Mouse (Mus musculus) forebrain, embryonic 14.5 days (tissue): ENCODE data around the gene Mad1l1. TPM values are rescaled to one million over a fixed set of nuclear protein-coding genes. Genes with fewer than 3 reads are reported as not detected.
A peak's percentile ranks its signal among the peaks of the same experiment; 100 is the strongest.
"Not testable (repeated sequence)": the region's sequence is repeated elsewhere in the genome, so short reads cannot be mapped to it uniquely, and the experiment has no call there.

Source experiments
- ATAC-seq: fragments of 200-750 bp; cut with Nextera tagmentation; 2 replicates; pipeline ENCODE4 v1.8.0; 2017; ENCODE audit warnings: mild to moderate bottlenecking, moderate library complexity
- DNase-seq: peaks from one replicate; pipeline ENCODE4 v3.0.0-alpha.2; 2015; ENCODE audit warnings: low spot score
- H3K27ac ChIP-seq: fragments of 300-500 bp; sonication (generic); 2 replicates; pipeline ENCODE4 v1.5.1; 2014; ENCODE audit warnings: low read depth, mild to moderate bottlenecking, control low read depth, low read length, moderate library complexity
- H3K27me3 ChIP-seq: fragments of 300-500 bp; sonication (generic); replicated peaks from 2 replicates; pipeline ENCODE4 v1.6.1; 2014; ENCODE audit warnings: low read length, control low read depth, mixed read lengths; ENCODE audit not compliant: control insufficient read depth, insufficient read depth
- H3K36me3 ChIP-seq: fragments of 300-500 bp; sonication (generic); 2 replicates; pipeline ENCODE4 v1.6.1; 2014; ENCODE audit warnings: low read length, control low read depth; ENCODE audit not compliant: control insufficient read depth, insufficient read depth
- H3K4me1 ChIP-seq: fragments of 300-500 bp; sonication (generic); 2 replicates; pipeline ENCODE4 v1.6.1; 2014; ENCODE audit warnings: antibody characterized with exemption, low read length, control low read depth; ENCODE audit not compliant: control insufficient read depth, insufficient read depth
- H3K4me2 ChIP-seq: fragments of 300-500 bp; sonication (generic); 2 replicates; pipeline ENCODE4 v1.6.1; 2014; ENCODE audit warnings: mild to moderate bottlenecking, control low read depth, low read length
- H3K4me3 ChIP-seq: fragments of 300-500 bp; sonication (generic); 2 replicates; pipeline ENCODE4 v1.5.1; 2014; ENCODE audit warnings: low read depth, low read length, control low read depth
- H3K9ac ChIP-seq: fragments of 300-500 bp; sonication (generic); 2 replicates; pipeline ENCODE4 v1.6.1; 2014; ENCODE audit warnings: mild to moderate bottlenecking, low read length, control low read depth, moderate library complexity
- H3K9me3 ChIP-seq: fragments of 300-500 bp; sonication (generic); replicated peaks from 2 replicates; pipeline ENCODE4 v1.6.1; 2016; ENCODE audit warnings: low read length, control low read depth, mixed read lengths; ENCODE audit not compliant: control insufficient read depth
- WGBS: fragments of 180-500 bp; shearing (Covaris S2); extraction: QIAGEN DNeasy Blood & Tissue Kit; methylation state at CpG from one replicate; pipeline ENCODE4 v1.1.7; 2014; 5-methylcytosine and 5-hydroxymethylcytosine counted together
- polyA plus RNA-seq: library from polyadenylated mRNA; unstranded; fragments of >200 nt; fragmentation: Nextera tagmentation; extraction: Ambion mirVana; gene quantifications from 2 replicates; pipeline ENCODE4 v1.2.1, GENCODE M21; 2014

Gene Mad1l1
- polyA plus RNA-seq = 29.2 and 32.4 TPM in 2 replicates

DNA sequence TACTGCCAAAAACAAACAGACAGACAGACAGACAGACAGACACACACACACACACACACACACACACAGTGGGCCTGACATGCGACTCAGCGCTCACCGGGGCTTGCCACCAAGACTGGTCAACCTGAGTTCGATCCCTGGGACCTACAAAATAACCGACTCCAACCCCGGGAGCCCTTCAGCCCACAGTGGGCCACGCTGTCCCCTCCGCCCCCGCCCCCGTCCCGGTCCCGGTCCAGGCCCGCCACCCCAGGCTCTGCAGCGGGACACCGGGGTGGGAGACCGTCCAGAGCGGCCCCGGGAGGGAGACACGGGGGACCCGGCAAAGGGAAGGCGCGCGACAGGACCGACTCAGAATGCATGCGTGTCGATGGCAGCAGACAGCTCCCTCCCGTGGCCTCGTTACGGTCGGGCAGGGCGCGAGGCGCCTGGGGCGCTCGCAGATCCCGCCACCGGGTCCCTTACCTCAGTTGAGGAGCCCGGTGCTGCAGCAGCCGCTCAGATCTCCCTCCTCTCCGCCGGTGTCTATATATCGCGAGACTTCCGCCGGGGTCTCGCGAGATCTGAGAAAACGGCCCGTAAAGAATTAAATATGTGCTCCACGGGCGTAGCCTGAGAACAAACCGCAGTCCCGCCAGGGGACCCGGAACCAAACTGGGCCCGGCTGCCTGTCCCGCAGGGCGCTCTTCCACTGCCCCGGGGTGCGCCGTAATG is at the start of gene Mad1l1, which contains the start of gene Nudt1:
Mad1l1 (minus strand) TSS at position 511 of the 714 bp plus-strand sequence.
Nudt1 (plus strand) TSS at position 615 of the 714 bp plus-strand sequence.
- peak within 1 kb of the TSS; percentile 61 for H3K27ac ChIP-seq
- 0 out of 2 replicates have a peak, but pooled peaks cover 5% of the 10 kb centered on the region for H3K36me3 ChIP-seq
- H3K27me3 ChIP-seq = no peaks in the 10 kb centered on the region
- DNase-seq = peak; percentile 98
- H3K4me3 ChIP-seq = peak within 1 kb of the TSS; percentile 60
- no peaks in the 10 kb centered on the region for H3K9me3 ChIP-seq
- H3K4me1 ChIP-seq = peaks cover 8% of the 10 kb centered on the region
- H3K9ac ChIP-seq = peak within 1 kb of the TSS; percentile 99
- WGBS = under 1% methylated on average over 55 of the region's 60 CpGs
- H3K4me2 ChIP-seq = peak within 1 kb of the TSS; percentile 74
- peak; percentile 97 for ATAC-seq

DNA sequence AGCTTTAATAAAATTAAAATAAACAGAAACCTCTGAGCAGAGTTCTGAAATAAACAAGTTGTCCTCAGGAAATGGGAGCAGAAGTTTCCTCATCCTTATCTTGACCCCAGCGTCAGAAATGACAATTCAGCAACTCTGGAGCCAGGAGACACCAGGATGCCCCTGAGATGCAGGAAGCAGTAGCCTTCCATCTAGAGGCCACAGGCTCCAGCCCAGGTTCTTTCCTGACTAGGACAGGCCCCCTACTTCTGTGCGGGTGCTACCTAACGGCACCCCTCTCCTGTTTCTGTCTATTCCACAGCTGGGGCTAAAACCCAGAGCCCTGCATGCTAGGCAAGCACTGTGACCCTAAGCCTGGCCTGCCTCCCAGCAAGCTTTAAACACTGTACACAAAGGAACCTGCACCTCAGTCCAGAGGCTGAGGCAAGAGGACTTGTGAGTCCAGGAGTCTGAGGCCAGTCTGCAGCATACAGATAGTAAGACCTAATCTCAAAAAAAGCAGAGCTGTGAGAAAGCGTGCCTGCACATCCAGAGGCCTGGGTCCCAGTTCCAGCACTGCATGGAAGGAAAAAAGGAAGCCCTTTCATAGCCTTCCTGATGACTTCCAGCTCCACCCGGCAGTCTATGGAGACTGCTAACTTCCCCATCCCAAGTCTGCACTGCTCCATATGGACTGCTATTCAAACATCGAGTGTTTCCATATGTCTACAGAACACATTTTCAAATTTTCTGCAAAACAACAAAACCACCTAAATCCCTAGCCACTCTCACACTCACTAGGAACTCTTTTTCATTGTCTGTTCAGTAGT is 49.3 kb upstream of the Mad1l1 start:
- no peak overlapping the region for H3K9ac ChIP-seq
- DNase-seq (no peak), ATAC-seq (no peak)
- no peaks in the 10 kb centered on the region for H3K27me3 ChIP-seq
- H3K36me3 ChIP-seq = no peaks in the 10 kb centered on the region
- no peak overlapping the region for H3K27ac ChIP-seq
- no peak overlapping the region for H3K4me2 ChIP-seq
- no peaks in the 10 kb centered on the region for H3K4me1 ChIP-seq
- WGBS = 87% methylated on average over 6 of the region's 6 CpGs
- H3K4me3 ChIP-seq = no peak overlapping the region
- no peaks in the 10 kb centered on the region for H3K9me3 ChIP-seq

DNA sequence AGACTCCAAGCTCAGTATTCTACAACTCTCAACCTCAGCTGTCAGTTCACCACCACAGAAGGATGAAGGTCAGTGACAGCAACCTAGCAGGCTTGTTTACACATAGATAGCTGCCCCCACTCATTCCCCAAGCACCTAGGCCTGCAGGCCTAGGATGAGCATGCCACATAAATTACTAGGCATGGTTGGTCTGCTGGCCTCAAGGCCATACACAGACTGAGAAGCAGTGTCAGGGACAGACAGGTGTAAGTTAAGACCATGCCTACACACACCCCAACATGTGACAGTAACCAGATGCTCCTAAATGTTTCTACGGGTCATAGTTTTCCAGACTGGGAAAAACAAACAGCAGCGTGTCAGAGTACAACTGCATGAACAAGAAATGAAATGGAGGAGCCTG is 48.1 kb upstream of the Mad1l1 start:
- H3K36me3 ChIP-seq = no peaks in the 10 kb centered on the region
- H3K9me3 ChIP-seq = no peaks in the 10 kb centered on the region
- H3K9ac ChIP-seq = no peak overlapping the region
- 90% methylated on average over 2 of the region's 2 CpGs for WGBS
- ATAC-seq = no peak
- H3K4me2 ChIP-seq = no peak overlapping the region
- no peak overlapping the region for H3K27ac ChIP-seq
- H3K4me1 ChIP-seq = no peaks in the 10 kb centered on the region
- no peak for DNase-seq
- H3K27me3 ChIP-seq = no peaks in the 10 kb centered on the region
- no peak overlapping the region for H3K4me3 ChIP-seq

DNA sequence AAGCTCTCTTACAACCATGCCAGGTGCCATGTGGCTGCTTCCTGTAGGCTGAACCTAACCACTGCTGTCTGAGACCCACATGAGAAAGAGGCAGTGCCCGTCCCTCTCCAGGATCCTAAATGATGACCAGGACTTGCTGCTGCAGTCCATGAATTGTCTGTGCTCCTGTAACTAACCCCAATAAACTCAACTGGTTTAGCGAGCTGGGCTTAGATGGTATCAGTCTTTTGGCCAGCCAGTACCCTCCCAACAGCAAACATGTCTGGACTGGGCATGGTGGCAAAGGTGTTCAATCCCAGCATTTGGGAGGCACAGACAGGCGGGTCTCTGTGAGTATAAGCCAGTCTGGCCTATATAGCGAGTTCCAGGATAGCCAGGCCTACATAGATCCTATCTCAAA is 47.6 kb upstream of the Mad1l1 start:
- Histone ChIP-seq H3K27ac (no peak overlapping the region), H3K36me3 (no peaks in the 10 kb centered on the region), H3K27me3 (no peaks in the 10 kb centered on the region), H3K9ac (no peak overlapping the region), H3K4me2 (no peak overlapping the region), H3K9me3 (no peaks in the 10 kb centered on the region), H3K4me3 (no peak overlapping the region), H3K4me1 (no peaks in the 10 kb centered on the region)
- no peak for DNase-seq
- ATAC-seq = no peak
- WGBS = 95% methylated on average over 4 of the region's 4 CpGs

DNA sequence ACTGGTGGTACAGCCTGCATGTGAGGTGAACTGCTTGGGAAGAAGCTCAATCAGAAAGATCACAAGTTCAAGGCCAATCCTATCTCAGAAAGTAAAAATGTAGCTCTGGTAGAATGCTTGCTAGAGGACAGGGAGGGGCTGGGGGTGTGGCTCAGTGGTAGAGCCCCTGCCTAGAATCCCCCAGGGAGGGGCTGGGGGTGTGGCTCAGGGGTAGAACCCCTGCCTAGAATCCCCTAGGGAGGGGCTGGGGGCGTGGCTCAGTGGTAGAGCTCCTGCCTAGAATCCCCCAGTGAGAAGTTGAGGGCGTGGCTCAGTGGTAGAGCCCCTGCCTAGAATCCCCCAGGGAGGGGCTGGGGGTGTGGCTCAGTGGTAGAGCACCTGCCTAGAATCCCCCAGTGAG is 46.8 kb upstream of the Mad1l1 start:
- not testable (repeated sequence) for H3K36me3 ChIP-seq, H3K27me3 ChIP-seq, H3K4me3 ChIP-seq, H3K4me2 ChIP-seq, H3K27ac ChIP-seq, H3K4me1 ChIP-seq, H3K9me3 ChIP-seq, ATAC-seq, DNase-seq, H3K9ac ChIP-seq
- 90% methylated on average over 2 of the region's 2 CpGs for whole genome bisulfite sequencing

DNA sequence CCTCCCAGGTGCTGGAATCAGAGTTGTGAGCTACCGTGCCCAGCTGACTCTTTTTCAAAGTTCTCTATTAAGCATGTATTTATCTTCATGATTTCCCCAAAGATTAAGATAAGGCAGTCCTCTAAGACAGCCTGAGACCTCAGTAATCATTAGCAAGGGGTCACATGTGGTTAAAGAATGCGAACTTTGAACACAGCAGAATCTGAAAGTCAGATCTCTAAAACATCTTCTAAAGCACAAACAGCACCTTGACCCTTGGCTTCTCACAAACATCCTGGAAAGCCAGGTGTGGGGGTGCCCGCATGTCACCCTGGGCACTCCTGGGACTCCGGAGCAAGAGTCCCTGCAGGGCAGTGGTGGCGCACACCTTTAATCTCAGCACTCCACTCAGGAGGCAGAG is 43.1 kb upstream of the Mad1l1 start:
- H3K27ac ChIP-seq = no peak overlapping the region
- no peaks in the 10 kb centered on the region for H3K27me3 ChIP-seq
- DNase-seq = no peak
- H3K36me3 ChIP-seq = 0 out of 2 replicates have a peak, but pooled peaks cover under 1% of the 10 kb centered on the region
- WGBS = 97% methylated on average over 5 of the region's 5 CpGs
- H3K9ac ChIP-seq = no peak overlapping the region
- no peaks in the 10 kb centered on the region for H3K9me3 ChIP-seq
- H3K4me2 ChIP-seq = no peak overlapping the region
- H3K4me3 ChIP-seq = no peak overlapping the region
- no peaks in the 10 kb centered on the region for H3K4me1 ChIP-seq
- ATAC-seq = no peak

DNA sequence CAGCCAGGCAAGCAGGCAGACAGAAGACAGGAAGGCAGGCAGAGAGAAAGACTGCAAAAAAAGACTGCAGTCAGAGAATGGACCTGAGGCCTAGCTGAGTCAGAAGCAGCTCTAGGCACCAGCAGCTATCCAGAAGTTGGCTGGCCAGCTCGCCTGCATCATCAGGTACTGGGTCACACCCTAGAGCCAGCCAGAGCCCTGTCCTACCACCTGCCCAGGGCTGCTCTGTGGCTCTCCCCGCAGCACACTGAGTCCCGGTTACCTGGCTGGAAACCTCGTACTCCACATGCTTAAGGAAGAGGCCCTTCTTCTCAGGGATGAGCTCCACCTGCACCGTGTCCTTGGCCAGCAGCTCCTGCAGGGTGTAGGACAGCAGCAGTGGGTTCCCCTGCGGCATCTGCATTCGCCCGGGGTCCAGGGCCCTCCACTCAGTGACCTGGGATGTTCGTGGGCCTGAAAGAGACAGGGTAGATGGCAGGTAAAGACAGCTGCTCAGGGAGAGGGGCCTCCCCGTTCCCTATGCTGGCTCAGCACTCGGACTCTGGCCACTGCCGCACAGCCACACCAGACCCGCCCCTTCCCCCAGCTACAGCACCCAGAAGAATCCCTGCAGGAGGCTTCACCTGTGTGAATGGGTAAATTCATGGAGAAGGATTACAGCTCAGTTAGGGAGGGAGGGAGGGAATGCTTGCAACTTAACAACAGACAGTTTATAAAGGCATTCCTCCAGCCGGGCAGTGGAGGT is 38.8 kb upstream of the Mad1l1 start:
- Histone ChIP-seq H3K27ac (no peak overlapping the region), H3K9ac (no peak overlapping the region), H3K27me3 (no peaks in the 10 kb centered on the region), H3K4me2 (no peak overlapping the region), H3K36me3 (peaks cover 15% of the 10 kb centered on the region; the same call in 1 of the 2 replicates), H3K9me3 (no peaks in the 10 kb centered on the region), H3K4me3 (no peak overlapping the region), H3K4me1 (no peaks in the 10 kb centered on the region)
- WGBS = 72% methylated on average over 14 of the region's 14 CpGs
- DNase-seq = no peak
- ATAC-seq = no peak

DNA sequence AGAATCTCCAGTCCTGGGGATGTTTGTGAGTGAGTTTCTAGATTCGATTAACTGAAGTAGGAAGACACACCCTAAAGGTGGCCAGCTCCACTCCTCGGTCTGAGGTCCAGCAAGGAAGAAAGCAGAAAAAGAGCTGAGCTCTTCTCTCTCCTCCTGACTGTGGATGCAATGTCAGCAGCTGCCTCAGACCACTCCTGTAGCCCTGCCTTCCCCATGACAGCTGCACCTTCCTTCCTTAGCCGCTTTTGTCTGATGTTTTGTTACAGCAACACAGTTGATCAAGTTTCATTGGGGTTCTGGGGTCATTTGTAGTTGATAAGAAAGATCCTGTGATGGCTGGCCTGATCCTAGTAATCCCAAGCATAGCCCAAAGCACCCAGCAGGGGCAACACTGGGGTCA is 36.1 kb upstream of the Mad1l1 start:
- ATAC-seq = no peak
- H3K27ac ChIP-seq = no peak overlapping the region

More for the DNA sequence above, 36.1 kb upstream of the Mad1l1 start:
- Histone ChIP-seq H3K27me3 (no peaks in the 10 kb centered on the region), H3K4me1 (no peaks in the 10 kb centered on the region), H3K9ac (no peak overlapping the region), H3K4me2 (no peak overlapping the region), H3K36me3 (peaks cover 38% of the 10 kb centered on the region), H3K9me3 (no peaks in the 10 kb centered on the region), H3K4me3 (no peak overlapping the region)
- DNase-seq = no peak
- WGBS = 89% methylated on average over 3 of the region's 3 CpGs
